Mouse (Mus musculus): ENCODE data around the gene Zhx3. TPM values are rescaled to one million over a fixed set of nuclear protein-coding genes. Genes with fewer than 3 reads are reported as not detected.

Gene Zhx3
- total RNA-seq, 2 experiments from 2014 or later, result 3.9 to 16.5 TPM

DNA sequence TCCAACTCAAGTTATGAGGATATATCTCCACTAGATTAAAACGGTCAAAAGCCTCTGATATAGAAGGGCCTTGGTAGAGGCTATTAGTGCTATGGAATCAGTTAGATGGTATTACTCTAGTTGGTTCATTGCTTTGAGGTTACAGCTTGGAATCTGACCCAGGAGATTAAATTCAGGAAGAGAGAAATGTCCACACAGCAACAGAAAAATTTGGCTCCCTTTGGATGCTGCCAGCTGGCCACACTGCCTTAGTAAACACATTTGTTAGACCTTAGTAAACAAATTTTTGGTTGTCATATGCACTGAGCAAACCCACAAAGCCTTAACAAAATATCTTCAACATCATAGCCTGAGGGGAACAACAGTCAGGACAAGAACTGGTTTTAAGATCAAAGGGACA, 62.0 kb downstream of the Zhx3 start:
- no peak for ATAC-seq (replicated peaks; ENCODE audit: poor library complexity, severe bottlenecking)

DNA sequence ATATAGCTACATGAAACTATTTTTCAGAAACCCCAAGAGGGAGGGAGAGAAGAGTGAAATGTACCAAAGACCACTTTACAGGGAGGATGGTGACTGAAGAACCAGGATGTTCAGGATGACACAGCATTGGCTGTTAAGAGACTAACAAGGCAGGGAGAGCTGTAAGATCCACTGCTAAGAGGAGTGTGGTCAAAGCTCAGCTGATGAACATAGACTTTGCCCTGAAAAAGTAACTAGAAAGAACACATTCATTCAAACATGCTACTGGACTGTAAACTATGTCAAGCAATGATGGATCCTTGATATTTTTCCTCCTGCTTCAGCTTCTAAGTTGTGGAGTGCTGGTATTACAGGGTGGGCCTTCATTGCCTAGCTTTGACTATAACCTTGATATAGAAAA, 62.4 kb downstream of the Zhx3 start:
- no peak for ATAC-seq (replicated peaks; ENCODE audit: poor library complexity, severe bottlenecking)

GRCm38 (mm10) chr2:160806091-160806521, 66.7 kb downstream of the Zhx3 start:
- ATAC-seq (replicated peaks; ENCODE audit: poor library complexity, severe bottlenecking), result no peak

GRCm38 (mm10) chr2:160804794-160805527, 67.8 kb downstream of the Zhx3 start:
- no peak for ATAC-seq (replicated peaks; ENCODE audit: poor library complexity, severe bottlenecking)

- ATAC-seq (replicated peaks; ENCODE audit: poor library complexity, severe bottlenecking), result no peak
Observed at GRCm38 (mm10) chr2:160802326-160802725, 70.5 kb downstream of the Zhx3 start.

DNA sequence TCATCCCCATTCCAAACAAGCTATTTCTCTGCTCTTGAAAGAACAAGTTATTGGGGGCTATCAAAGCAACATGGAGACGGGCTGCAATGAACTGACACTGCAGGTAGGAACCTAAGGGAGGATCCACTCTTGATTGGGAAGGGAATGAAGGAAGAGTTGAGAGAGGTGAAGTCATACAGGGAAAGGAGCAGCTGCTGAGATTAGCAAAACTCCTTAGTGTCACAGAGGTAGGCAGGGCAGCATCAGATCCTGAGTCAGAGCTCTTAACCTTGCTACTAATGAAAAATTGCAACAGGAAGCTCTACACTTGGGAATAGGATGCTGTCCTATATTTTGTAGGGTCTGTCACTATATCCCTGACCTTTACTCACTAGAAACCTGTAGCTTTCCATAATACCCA, 71.8 kb downstream of the Zhx3 start:
- no peak for ATAC-seq (replicated peaks; ENCODE audit: poor library complexity, severe bottlenecking)

GRCm38 (mm10) chr2:160798206-160798605, 74.6 kb downstream of the Zhx3 start:
- ATAC-seq (replicated peaks; ENCODE audit: poor library complexity, severe bottlenecking), result no peak

DNA sequence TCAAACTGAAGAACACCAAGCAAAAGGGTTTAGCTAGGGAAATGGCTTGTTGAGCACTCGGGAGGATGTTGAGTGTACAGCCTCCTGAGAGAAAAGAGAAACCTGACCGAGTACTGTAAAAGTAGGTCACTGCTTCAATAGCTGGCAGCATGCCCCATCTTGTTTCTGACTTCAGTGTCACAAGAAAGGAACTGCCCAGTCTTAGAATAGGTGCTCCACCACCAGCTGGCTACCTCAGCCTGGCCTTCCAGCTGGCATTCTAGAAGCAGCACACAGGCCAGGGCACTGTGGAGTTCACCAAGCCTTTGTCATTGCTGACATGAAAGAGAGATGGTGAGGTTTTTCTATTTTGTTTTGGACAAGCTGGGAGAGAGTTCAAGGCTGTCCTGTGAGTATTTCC, 75.8 kb downstream of the Zhx3 start:
- ATAC-seq (replicated peaks; ENCODE audit: poor library complexity, severe bottlenecking), result no peak

DNA sequence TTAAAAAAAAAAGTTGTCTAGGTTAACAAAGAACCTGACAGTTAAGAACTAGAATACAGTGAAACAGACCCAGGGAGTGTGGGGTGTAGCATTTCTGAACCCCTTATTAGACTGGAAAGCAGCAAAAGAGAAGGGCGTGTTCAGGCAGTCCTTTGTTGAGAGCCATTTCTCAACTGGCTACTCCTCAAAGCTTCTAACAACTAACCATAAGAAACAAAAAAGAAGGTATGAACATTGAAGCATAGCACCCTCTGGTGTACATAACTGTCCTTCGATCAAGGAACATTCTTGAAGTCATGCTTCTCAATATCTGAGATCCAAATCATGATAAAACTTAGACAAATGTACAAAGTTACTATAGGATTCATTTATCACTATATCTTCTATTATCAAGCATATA, 79.7 kb downstream of the Zhx3 start:
- ATAC-seq (replicated peaks; ENCODE audit: poor library complexity, severe bottlenecking), result no peak; the same call in 1 of the 2 replicates

GRCm38 (mm10) chr2:160789741-160790140, 83.1 kb downstream of the Zhx3 start:
- no peak for ATAC-seq (replicated peaks; ENCODE audit: poor library complexity, severe bottlenecking)

- ATAC-seq (replicated peaks; ENCODE audit: poor library complexity, severe bottlenecking), result no peak
Observed at GRCm38 (mm10) chr2:160789046-160789445, 83.8 kb downstream of the Zhx3 start.

DNA sequence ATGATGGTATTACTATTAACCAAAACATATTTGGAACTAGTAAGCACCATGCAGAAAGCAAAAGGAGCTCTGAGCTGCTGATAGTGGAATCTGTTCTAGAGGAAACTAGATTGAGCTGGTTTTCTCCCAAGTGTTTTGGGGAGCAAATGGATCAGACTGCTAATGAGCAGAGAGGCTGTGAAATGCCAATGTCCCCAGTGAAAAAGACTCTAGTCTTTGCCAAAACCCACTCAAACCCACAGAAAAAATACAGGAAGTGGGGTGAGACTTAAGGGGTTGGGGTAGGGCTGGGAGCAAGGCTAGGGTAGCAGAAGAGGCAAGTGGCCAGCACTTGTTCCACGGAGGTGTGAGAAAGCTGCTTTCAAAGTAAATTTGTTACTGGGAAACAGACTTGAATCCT, 86.5 kb downstream of the Zhx3 start:
- no peak for ATAC-seq (replicated peaks; ENCODE audit: poor library complexity, severe bottlenecking)

- ATAC-seq (replicated peaks; ENCODE audit: poor library complexity, severe bottlenecking), result no peak
Observed at GRCm38 (mm10) chr2:160780834-160781219, 92.0 kb downstream of the Zhx3 start.

GRCm38 (mm10) chr2:160780154-160780833, 92.5 kb downstream of the Zhx3 start:
- peak; percentile 35; the same call in 1 of the 2 replicates for ATAC-seq (replicated peaks; ENCODE audit: poor library complexity, severe bottlenecking)

DNA sequence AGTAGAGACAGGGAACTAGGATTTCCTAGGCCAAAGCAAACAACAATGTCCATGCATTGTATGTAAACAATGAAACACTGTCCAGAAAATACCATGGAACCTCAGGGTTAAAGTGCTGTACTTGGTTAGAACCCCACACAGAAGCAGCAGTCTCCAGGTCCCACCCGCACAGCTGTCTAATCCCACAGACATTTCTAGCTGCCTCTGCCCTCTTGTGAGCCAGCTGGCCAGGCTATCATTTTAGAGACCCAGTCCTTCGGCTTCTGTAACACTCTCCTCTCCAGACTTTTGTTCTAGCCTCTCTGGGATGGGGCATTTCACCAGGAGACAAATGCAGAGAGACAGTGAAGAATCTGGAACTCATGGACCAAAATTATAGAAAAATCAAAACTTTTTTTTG, 94.8 kb downstream of the Zhx3 start:
- no peak for ATAC-seq (replicated peaks; ENCODE audit: poor library complexity, severe bottlenecking)

- no peak for ATAC-seq (replicated peaks; ENCODE audit: poor library complexity, severe bottlenecking)
Observed at GRCm38 (mm10) chr2:160771325-160772276, 101.2 kb downstream of the Zhx3 start.

DNA sequence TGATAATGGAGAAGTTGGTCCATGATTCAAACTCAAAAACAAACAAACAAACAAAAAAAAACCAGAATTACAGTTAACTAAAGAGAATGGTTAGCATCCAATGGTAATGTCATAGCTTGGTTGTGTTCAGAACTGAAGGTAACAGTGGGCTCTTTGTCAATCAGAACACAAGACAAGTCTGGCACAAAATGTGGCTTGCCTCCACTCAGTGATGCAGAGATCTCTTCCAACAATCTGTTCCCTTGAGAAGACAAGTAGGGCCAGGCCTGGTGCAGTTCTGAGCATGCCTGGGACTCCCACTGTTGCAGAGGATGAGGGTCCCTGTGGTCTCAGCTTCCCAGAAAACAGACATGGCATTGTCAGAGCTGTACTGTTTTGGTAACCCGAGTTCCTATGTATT, 101.9 kb downstream of the Zhx3 start:
- ATAC-seq (replicated peaks; ENCODE audit: poor library complexity, severe bottlenecking), result no peak

GRCm38 (mm10) chr2:160770409-160770808, 102.4 kb downstream of the Zhx3 start:
- ATAC-seq (replicated peaks; ENCODE audit: poor library complexity, severe bottlenecking), result no peak

DNA sequence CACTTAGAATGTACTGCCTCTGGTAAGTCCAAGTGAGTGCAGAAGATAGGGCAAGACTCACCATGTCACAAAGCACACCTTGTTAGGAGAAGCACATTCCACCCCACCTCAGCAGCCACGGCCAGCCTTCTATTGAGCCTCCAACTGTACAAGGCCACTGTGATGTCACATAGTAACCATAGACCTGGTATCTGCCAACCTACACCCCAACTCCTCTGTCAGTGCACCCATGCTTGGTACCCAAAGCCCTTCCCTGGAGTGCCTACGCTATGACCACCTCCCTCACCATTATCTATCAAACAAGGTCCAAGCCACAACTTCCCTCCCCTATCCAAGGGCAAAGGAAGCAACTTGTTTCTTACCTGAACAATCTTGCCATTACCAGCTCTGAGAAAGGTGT, 103.8 kb downstream of the Zhx3 start:
- ATAC-seq (replicated peaks; ENCODE audit: poor library complexity, severe bottlenecking), result no peak

DNA sequence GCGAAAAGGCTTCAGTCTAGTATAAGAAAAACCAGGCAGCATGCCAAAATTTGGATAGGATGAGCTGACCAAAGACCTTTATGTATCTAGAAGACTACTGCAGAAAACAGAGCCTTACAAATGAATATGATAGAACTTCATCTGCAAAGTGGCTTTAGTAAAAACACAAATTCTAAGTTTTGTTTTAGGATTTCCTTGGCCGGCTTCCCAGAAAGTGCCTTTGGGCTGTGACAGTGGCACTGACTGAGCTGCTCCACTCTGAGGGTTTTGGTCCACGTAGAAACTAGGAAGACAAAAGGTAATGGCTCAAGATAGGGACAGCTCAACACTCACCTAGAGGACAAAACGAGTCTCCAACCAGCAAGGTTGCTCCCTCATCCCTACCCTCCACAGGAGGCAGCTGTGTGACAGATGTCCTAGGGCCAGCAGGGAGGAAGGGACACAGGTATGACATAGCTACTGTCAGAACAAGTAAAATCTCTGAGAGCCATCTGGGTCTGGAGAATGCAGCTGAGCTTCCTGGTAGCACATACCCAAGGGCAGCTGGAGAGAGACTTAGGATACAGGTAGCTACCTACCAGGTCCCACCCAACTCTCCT, 104.6 kb downstream of the Zhx3 start:
- no peak for ATAC-seq (replicated peaks; ENCODE audit: poor library complexity, severe bottlenecking)
